Mouse (Mus musculus) neural tube, embryonic 14.5 days (tissue): ENCODE data around the gene Axin2. TPM values are rescaled to one million over a fixed set of nuclear protein-coding genes. Genes with fewer than 3 reads are reported as not detected.

Source experiments
- ATAC-seq: fragments of 200-750 bp; cut with Nextera tagmentation; 2 replicates; pipeline ENCODE4 v1.8.0; 2017; ENCODE audit warnings: low read depth, mild to moderate bottlenecking, moderate TSS enrichment, moderate library complexity
- H3K27ac ChIP-seq: fragments of 300-500 bp; sonication (generic); 2 replicates; pipeline ENCODE4 v1.5.1; 2014; ENCODE audit warnings: low read depth, mild to moderate bottlenecking, control low read depth, low read length, moderate library complexity, mixed read lengths
- H3K27me3 ChIP-seq: fragments of 300-500 bp; sonication (generic); 2 replicates; pipeline ENCODE4 v1.6.1; 2014; ENCODE audit warnings: low read length; ENCODE audit not compliant: control insufficient read depth, insufficient read depth
- H3K36me3 ChIP-seq: fragments of 300-500 bp; sonication (generic); 2 replicates; pipeline ENCODE4 v1.6.1; 2014; ENCODE audit warnings: low read length, mixed read lengths; ENCODE audit not compliant: control insufficient read depth, insufficient read depth
- H3K4me1 ChIP-seq: fragments of 300-500 bp; sonication (generic); 2 replicates; pipeline ENCODE4 v1.6.1; 2014; ENCODE audit warnings: low read length; ENCODE audit not compliant: control insufficient read depth, insufficient read depth
- H3K4me2 ChIP-seq: fragments of 300-500 bp; sonication (generic); 2 replicates; pipeline ENCODE4 v1.6.1; 2014; ENCODE audit warnings: mild to moderate bottlenecking, low read depth, low read length, control low read depth
- H3K4me3 ChIP-seq: fragments of 300-500 bp; sonication (generic); 2 replicates; pipeline ENCODE4 v1.5.1; 2014; ENCODE audit warnings: low read depth, low read length, control low read depth, mixed read lengths
- H3K9ac ChIP-seq: fragments of 300-500 bp; sonication (generic); replicated peaks from 2 replicates; pipeline ENCODE4 v1.6.1; 2014; ENCODE audit warnings: low read depth, mild to moderate bottlenecking, control low read depth, low read length, mixed read lengths
- H3K9me3 ChIP-seq: fragments of 300-500 bp; sonication (generic); 2 replicates; pipeline ENCODE4 v1.6.1; 2016; ENCODE audit warnings: low read length; ENCODE audit not compliant: control insufficient read depth
- WGBS: fragments of 180-500 bp; shearing (Covaris S2); extraction: QIAGEN DNeasy Blood & Tissue Kit; methylation state at CpG from one replicate; pipeline ENCODE4 v1.1.7; 2014; 5-methylcytosine and 5-hydroxymethylcytosine counted together
- polyA plus RNA-seq: library from polyadenylated mRNA; unstranded; fragments of >200 nt; fragmentation: Nextera tagmentation; extraction: Ambion mirVana; gene quantifications from 2 replicates; pipeline ENCODE4 v1.2.1, GENCODE M21; 2014

The Axin2 gene
- polyA plus RNA-seq, 1 experiment from 2014 or later = 6.6 TPM

DNA sequence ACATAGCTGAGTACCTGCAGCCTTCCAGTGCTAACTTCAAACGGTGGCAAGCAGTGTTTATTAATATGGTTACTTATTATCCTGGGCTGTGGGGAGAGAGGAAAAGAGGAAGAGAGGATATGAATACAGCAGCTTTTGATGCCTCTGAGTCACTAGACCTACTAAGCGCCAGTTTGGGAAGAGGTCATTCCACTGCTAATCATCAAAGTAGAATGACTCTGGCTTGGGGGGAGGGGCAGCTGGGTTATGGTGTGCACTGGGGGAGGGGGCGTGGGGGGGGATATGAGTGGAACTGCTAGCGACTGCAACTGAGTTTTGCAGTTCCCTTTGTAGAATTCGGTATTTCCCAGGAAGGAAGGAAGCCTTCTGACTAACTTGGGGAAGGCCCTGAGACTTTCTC is 4.2 kb downstream of the Axin2 start:
- Histone ChIP-seq H3K4me3 (peak overlapping the region; percentile 90), H3K27me3 (no peaks in the 10 kb centered on the region), H3K36me3 (no peaks in the 10 kb centered on the region), H3K4me2 (peak overlapping the region; percentile 96), H3K9me3 (no peaks in the 10 kb centered on the region), H3K9ac (peak overlapping the region; percentile 86; the same call in 1 of the 2 replicates), H3K4me1 (peaks cover 66% of the 10 kb centered on the region), H3K27ac (no peak overlapping the region)
- ATAC-seq = no peak
- 2% methylated on average over 5 of the region's 5 CpGs for WGBS

DNA sequence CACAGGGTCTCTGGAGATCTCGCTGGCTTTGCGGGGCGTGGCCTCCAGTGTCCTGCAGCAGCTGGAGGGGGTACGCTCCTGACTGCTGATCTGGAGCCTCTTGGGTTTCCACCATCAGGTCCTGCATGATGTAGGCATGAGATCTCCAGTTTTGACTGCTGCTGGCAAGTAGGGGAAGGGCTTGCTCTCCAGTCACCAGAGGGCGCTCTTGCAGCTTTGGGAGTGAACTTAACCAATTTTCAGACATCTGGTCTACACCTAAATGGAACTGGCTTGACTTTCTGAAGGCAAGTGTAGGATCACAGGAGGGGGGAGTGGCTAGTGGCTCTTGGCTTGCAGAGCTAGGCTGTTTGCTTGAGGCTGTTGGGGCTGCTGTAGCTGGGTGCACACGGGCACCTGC is 5.1 kb downstream of the Axin2 start:
- Histone ChIP-seq H3K27me3 (no peaks in the 10 kb centered on the region), H3K9ac (peak overlapping the region; percentile 21; the same call in 1 of the 2 replicates), H3K27ac (no peak overlapping the region), H3K4me1 (peaks cover 75% of the 10 kb centered on the region), H3K36me3 (no peaks in the 10 kb centered on the region), H3K4me3 (peak overlapping the region; percentile 90), H3K9me3 (no peaks in the 10 kb centered on the region), H3K4me2 (peak overlapping the region; percentile 96)
- 13% methylated on average over 6 of the region's 6 CpGs for WGBS
- no peak for ATAC-seq

DNA sequence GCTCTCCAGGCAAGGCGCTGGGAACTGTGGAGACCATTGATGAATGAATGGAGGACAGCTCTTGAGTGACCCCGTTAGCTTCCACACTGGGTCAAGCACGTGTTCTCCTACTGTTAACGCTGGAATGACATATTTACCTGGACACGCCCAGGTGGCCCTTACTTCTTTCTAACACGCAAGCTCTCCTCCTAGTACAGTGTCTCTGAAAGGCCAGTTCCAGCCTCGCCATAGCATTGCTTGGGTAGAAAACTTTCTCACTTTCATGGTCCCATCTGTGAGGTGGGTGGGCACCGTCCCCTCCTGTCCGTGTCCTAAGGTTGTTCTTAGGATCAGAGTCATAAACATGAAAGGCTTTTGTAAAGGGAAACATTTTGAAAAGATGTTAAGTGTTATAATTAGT is 5.7 kb downstream of the Axin2 start:
- peak overlapping the region; percentile 96 for H3K4me2 ChIP-seq
- H3K36me3 ChIP-seq = no peaks in the 10 kb centered on the region
- no peak overlapping the region for H3K9ac ChIP-seq
- no peaks in the 10 kb centered on the region for H3K27me3 ChIP-seq
- no peak overlapping the region for H3K27ac ChIP-seq
- no peaks in the 10 kb centered on the region for H3K9me3 ChIP-seq
- ATAC-seq = no peak
- 47% methylated on average over 9 of the region's 9 CpGs for WGBS
- H3K4me3 ChIP-seq = peak overlapping the region; percentile 90; the same call in 1 of the 2 replicates
- H3K4me1 ChIP-seq = peaks cover 80% of the 10 kb centered on the region

DNA sequence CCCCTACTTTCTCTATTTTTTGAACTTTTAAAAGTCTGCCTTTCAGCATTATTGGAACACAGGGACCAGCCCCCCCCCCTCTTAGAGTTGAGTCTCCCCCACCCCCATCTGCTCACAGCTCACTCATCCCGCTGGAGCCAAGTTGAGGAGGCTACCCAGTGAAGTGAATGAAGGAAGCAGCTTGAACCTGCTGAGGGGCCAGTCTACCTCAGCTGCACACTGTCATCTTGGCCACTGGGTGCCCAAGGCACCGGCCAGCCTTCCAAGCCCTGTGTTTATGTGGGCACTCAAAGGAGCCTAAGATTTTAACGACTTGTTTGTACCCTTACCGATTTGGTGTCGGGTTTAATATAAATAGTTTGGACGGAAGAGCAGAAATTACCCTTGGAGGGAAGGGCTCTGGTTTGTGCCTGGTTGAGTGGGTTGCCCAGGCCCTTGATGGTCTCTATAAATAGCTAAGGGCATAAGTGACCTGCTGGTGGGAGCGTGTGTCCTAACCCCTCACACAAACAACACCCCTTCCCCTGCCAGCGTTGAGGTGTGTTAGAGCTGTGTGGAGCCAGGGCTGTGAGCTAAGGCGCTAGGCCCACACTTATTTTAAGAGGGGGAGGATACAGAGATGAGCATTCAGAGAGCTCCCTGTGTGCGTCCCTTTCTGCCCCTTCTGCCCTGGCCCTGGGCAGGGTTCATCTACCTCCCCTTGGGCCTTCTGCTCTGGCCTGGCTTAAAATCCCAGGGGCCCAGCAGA is 6.4 kb downstream of the Axin2 start:
- 35% methylated on average over 10 of the region's 10 CpGs for WGBS
- H3K4me3 ChIP-seq = peak overlapping the region; percentile 13; the same call in 1 of the 2 replicates
- ATAC-seq = no peak
- peaks cover 2% of the 10 kb centered on the region; the same call in 1 of the 2 replicates for H3K36me3 ChIP-seq
- peaks cover 85% of the 10 kb centered on the region for H3K4me1 ChIP-seq
- H3K4me2 ChIP-seq = peak overlapping the region; percentile 44
- 0 out of 2 replicates have a peak overlapping the region, but pooled peaks have one; percentile 5 for H3K27ac ChIP-seq
- no peak overlapping the region for H3K9ac ChIP-seq
- no peaks in the 10 kb centered on the region for H3K9me3 ChIP-seq
- H3K27me3 ChIP-seq = no peaks in the 10 kb centered on the region

DNA sequence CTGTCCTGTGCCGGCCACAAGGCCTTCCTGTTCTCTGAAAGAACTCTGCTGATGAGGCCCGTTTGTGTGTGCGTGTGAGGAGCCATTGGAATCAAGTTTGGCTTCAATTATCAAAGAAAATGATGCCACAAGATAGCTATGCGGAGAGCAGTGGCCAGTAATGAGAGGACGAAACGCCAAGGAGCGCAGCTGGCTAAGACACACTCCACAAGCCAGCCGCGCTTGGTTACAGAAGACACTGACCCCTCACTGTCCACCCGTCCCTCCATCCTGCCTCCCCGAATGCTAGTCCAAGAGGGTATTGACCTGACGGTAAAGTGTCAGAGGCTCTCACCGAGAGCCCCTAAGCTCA is 6.9 kb downstream of the Axin2 start:
- H3K4me2 ChIP-seq = peak overlapping the region; percentile 44
- H3K4me3 ChIP-seq = peak overlapping the region; percentile 13; the same call in 1 of the 2 replicates
- H3K9me3 ChIP-seq = no peaks in the 10 kb centered on the region
- ATAC-seq = no peak
- peaks cover 85% of the 10 kb centered on the region for H3K4me1 ChIP-seq
- 0 out of 2 replicates have a peak overlapping the region, but pooled peaks have one; percentile 5 for H3K27ac ChIP-seq
- H3K36me3 ChIP-seq = peaks cover 4% of the 10 kb centered on the region; the same call in 1 of the 2 replicates
- no peaks in the 10 kb centered on the region for H3K27me3 ChIP-seq
- H3K9ac ChIP-seq = no peak overlapping the region
- WGBS = 22% methylated on average over 13 of the region's 13 CpGs

DNA sequence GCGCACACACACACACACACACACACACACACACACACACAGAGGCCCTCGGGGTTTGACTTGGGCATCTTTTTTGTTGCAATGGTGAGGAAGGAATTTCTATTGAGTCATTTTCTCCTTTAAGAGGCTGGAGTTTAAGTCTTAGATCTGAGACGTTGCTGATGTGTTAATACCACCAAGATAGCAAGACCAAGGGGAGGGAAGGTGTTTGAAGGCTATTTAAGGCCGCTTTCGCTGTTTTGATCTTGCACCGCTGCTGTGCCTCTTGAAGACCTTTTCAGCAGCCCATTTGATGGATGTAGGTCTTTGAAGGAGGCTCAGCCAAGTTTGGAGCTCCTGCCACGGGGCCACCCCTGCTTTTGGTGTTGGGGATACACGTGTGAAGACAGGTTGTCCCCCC is 7.9 kb downstream of the Axin2 start:
- Histone ChIP-seq H3K27ac (no peak overlapping the region), H3K4me3 (no peak overlapping the region), H3K4me1 (peaks cover 75% of the 10 kb centered on the region), H3K36me3 (peaks cover 4% of the 10 kb centered on the region; the same call in 1 of the 2 replicates), H3K4me2 (peak overlapping the region; percentile 44; the same call in 1 of the 2 replicates), H3K27me3 (no peaks in the 10 kb centered on the region), H3K9me3 (no peaks in the 10 kb centered on the region), H3K9ac (peak overlapping the region; percentile 32; the same call in 1 of the 2 replicates)
- WGBS = 21% methylated on average over 8 of the region's 8 CpGs
- ATAC-seq = no peak

DNA sequence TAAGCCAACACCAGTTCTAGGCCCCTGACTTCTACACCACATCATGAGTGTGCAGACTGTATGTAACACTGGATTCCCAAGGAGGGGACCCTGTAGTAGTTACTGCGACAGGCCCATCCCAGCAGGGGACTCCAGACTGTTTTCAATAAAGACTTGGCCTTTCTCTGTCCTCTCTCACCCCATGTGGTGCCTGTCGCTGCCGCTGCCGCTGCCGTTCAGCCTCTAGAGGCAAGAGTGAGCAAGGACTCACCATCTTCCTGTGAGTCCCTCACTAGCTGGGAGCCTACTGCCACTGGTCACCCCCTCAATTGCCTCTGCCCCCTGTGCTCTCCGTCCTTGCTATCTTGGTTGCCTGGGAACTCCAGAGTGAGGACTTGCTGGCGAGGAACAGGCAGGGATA is 8.6 kb downstream of the Axin2 start:
- WGBS = 9% methylated on average over 7 of the region's 7 CpGs
- ATAC-seq = no peak
- Histone ChIP-seq H3K4me2 (peak overlapping the region; percentile 3; the same call in 1 of the 2 replicates), H3K9me3 (no peaks in the 10 kb centered on the region), H3K9ac (no peak overlapping the region), H3K27me3 (no peaks in the 10 kb centered on the region), H3K27ac (no peak overlapping the region), H3K36me3 (peaks cover 4% of the 10 kb centered on the region; the same call in 1 of the 2 replicates), H3K4me1 (peaks cover 68% of the 10 kb centered on the region), H3K4me3 (no peak overlapping the region)

DNA sequence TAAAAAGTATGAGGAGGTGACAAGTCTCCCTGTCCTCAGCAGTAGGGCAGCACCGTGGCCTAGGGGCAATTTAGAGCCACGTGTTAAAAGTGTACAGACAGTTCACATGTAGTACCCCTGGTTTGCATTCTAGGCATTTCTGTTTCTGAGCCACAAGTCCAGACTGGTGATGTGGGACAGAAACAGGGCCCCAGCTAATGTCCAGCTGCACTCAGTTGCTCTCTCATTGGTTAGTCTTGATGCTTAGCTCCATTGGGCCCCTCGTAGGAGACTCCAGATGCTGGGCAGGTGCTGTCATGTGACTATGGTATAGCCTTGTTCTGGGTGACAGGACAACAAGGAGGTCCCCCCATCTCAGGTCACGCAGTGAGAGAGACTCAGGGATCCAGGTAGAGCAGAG is 9.0 kb downstream of the Axin2 start:
- H3K9ac ChIP-seq = no peak overlapping the region
- H3K4me2 ChIP-seq = peak overlapping the region; percentile 3; the same call in 1 of the 2 replicates
- no peak for ATAC-seq

DNA sequence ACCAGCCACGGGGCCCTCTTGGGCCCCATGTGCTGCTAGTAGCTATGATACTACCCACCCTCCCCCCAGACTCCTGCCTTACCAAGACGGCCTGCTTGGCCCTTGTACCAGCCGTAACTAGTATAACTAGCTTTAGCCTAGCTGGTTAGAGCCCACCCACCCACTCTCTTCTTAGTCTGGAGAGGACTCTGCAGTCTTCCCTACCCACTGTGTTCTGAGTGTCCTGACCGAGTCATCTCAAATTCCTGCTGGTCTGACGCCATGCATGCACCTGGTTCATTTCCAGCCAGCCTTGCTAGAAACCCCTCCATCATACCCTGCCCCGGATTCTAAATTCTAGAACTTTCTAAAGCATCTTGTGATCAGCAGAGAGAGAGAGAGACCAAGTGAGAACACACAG is 9.6 kb downstream of the Axin2 start:
- 59% methylated on average over 6 of the region's 6 CpGs for WGBS
- H3K27ac ChIP-seq = no peak overlapping the region
- H3K4me3 ChIP-seq = no peak overlapping the region
- no peaks in the 10 kb centered on the region for H3K9me3 ChIP-seq
- H3K36me3 ChIP-seq = peaks cover 4% of the 10 kb centered on the region; the same call in 1 of the 2 replicates
- H3K4me1 ChIP-seq = peaks cover 61% of the 10 kb centered on the region
- H3K9ac ChIP-seq = no peak overlapping the region
- H3K4me2 ChIP-seq = no peak overlapping the region
- no peaks in the 10 kb centered on the region for H3K27me3 ChIP-seq
- ATAC-seq = no peak

More for the DNA sequence above, 9.0 kb downstream of the Axin2 start:
- Histone ChIP-seq H3K9me3 (no peaks in the 10 kb centered on the region), H3K27ac (no peak overlapping the region), H3K27me3 (no peaks in the 10 kb centered on the region), H3K4me1 (peaks cover 66% of the 10 kb centered on the region), H3K36me3 (peaks cover 4% of the 10 kb centered on the region; the same call in 1 of the 2 replicates), H3K4me3 (no peak overlapping the region)
- 32% methylated on average over 4 of the region's 4 CpGs for WGBS
